Mouse (Mus musculus) midbrain, postnatal 0 days (tissue): ENCODE measurements around the gene Spib. TPM values are rescaled to one million over a fixed set of nuclear protein-coding genes. Genes with fewer than 3 reads are reported as not detected.

Source experiments
- ATAC-seq: fragments of 200-750 bp; cut with Nextera tagmentation; 2 replicates; pipeline ENCODE4 v1.8.0; 2017; ENCODE audit warnings: moderate number of reproducible peaks, mild to moderate bottlenecking, moderate TSS enrichment, moderate library complexity; ENCODE audit not compliant: low FRiP score
- DNase-seq: peaks from one replicate; pipeline ENCODE4 v3.0.0-alpha.2; 2015; ENCODE audit warnings: low spot score
- H3K27ac ChIP-seq: fragments of 300-500 bp; sonication (generic); 2 replicates; pipeline ENCODE4 v1.5.1; 2014; ENCODE audit warnings: low read depth, mild to moderate bottlenecking, low read length, mixed read lengths
- H3K27me3 ChIP-seq: fragments of 300-500 bp; sonication (generic); 2 replicates; pipeline ENCODE4 v1.6.1; 2014; ENCODE audit warnings: low read length, control low read depth, mixed read lengths; ENCODE audit not compliant: insufficient read depth
- H3K36me3 ChIP-seq: fragments of 300-500 bp; sonication (generic); 2 replicates; pipeline ENCODE4 v1.6.1; 2014; ENCODE audit warnings: low read length, control low read depth, mixed read lengths; ENCODE audit not compliant: insufficient read depth
- H3K4me1 ChIP-seq: fragments of 300-500 bp; sonication (generic); 2 replicates; pipeline ENCODE4 v1.6.1; 2014; ENCODE audit warnings: mild to moderate bottlenecking, control low read depth, antibody characterized with exemption, low read length, mixed read lengths; ENCODE audit not compliant: insufficient read depth
- H3K4me2 ChIP-seq: fragments of 300-500 bp; sonication (generic); 2 replicates; pipeline ENCODE4 v1.6.1; 2014; ENCODE audit warnings: low read depth, mild to moderate bottlenecking, low read length, mixed read lengths; ENCODE audit not compliant: poor library complexity, severe bottlenecking
- H3K4me3 ChIP-seq: fragments of 300-500 bp; sonication (generic); 2 replicates; pipeline ENCODE4 v1.5.1; 2014; ENCODE audit warnings: low read depth, mild to moderate bottlenecking, low read length, moderate library complexity
- H3K9ac ChIP-seq: fragments of 300-500 bp; sonication (generic); replicated peaks from 2 replicates; pipeline ENCODE4 v1.6.1; 2014; ENCODE audit warnings: mild to moderate bottlenecking, low read length, moderate library complexity, mixed read lengths; ENCODE audit not compliant: poor library complexity, severe bottlenecking
- H3K9me3 ChIP-seq: fragments of 300-500 bp; sonication (generic); 2 replicates; pipeline ENCODE4 v1.6.1; 2016; ENCODE audit warnings: low read length, control low read depth
- CTCF ChIP-seq: IDR thresholded peaks from 2 replicates; pipeline ENCODE4 v1.5.1; 2016; ENCODE audit warnings: antibody characterized with exemption, mild to moderate bottlenecking
- WGBS: fragments of 180-500 bp; shearing (Covaris S2); extraction: QIAGEN DNeasy Blood & Tissue Kit; methylation state at CpG from one replicate; pipeline ENCODE4 v1.1.7; 2014; 5-methylcytosine and 5-hydroxymethylcytosine counted together
- polyA plus RNA-seq: library from polyadenylated mRNA; unstranded; fragments of >200 nt; fragmentation: Nextera tagmentation; extraction: Ambion mirVana; gene quantifications from 2 replicates; pipeline ENCODE4 v1.2.1, GENCODE M21; 2015
- total RNA-seq: library from RNA; depleted of rRNA; stranded (reverse); fragments of >200 nt; gene quantifications from 2 replicates; pipeline ENCODE4 v1.2.3, GENCODE M21; 2014

The Spib gene
- total and polyA plus RNA-seq, 2 experiments from 2014 or later = 0.14 TPM; not detected in 1

GRCm38 (mm10) chr7:44497361-44498055 is 34.4 kb downstream of the Spib start:
- Histone ChIP-seq H3K27ac (no peak overlapping the region; the same call in 1 of the 2 replicates), H3K4me3 (peak overlapping the region; percentile 70), H3K4me2 (peak overlapping the region; percentile 91), H3K36me3 (peaks cover 8% of the 10 kb centered on the region; the same call in 1 of the 2 replicates), H3K9me3 (no peaks in the 10 kb centered on the region), H3K27me3 (no peaks in the 10 kb centered on the region), H3K4me1 (peaks cover 8% of the 10 kb centered on the region), H3K9ac (peak overlapping the region; percentile 91; the same call in 1 of the 2 replicates)
- WGBS = 90% methylated on average over 10 of the region's 10 CpGs
- DNase-seq = no peak
- ATAC-seq = no peak
- TF ChIP-seq CTCF = no peak

DNA sequence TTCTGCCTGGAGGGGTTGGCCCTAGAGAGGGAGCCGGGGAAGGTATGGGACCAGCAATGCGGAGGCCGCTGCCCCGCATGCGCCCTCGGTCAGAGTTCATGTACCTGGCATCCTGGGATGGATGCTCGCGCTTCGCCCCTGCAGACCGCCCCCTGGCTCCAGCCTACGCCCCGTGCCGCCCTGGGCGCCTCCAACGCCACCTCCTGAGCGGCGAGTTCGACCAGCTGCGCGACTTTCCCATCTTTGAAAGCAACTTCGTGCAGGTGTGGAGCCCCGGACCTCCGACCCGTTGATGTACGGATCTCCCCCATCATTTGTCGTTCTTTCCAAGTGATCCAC is 35.1 kb downstream of the Spib start:
- H3K4me1 ChIP-seq = peaks cover 8% of the 10 kb centered on the region

GRCm38 (mm10) chr7:44495992-44496770 is 35.7 kb downstream of the Spib start, which contains the start of the genes Emc10 and Fam71e1:
Gene Emc10, minus strand, starts transcription at chr7:44496529.
Gene Fam71e1, plus strand, starts transcription at chr7:44496581.
- TF ChIP-seq CTCF = no peak; the same call in 1 of the 2 replicates
- Histone ChIP-seq H3K4me1 (peaks cover 8% of the 10 kb centered on the region), H3K9me3 (no peaks in the 10 kb centered on the region), H3K27ac (peak within 1 kb of the TSS; percentile 97), H3K4me2 (peak within 1 kb of the TSS; percentile 91), H3K9ac (peak within 1 kb of the TSS; percentile 95), H3K27me3 (no peaks in the 10 kb centered on the region), H3K36me3 (peaks cover 17% of the 10 kb centered on the region), H3K4me3 (peak within 1 kb of the TSS; percentile 70)
- DNase-seq (peak; percentile 98), ATAC-seq (peak; percentile 96)
- WGBS = under 1% methylated on average over 58 of the region's 58 CpGs

More for the DNA sequence above, 35.1 kb downstream of the Spib start:
- peak overlapping the region; percentile 91 for H3K4me2 ChIP-seq
- peak overlapping the region; percentile 91 for H3K9ac ChIP-seq
- peaks cover 11% of the 10 kb centered on the region for H3K36me3 ChIP-seq
- ATAC-seq = no peak; the same call in 1 of the 2 replicates
- H3K9me3 ChIP-seq = no peaks in the 10 kb centered on the region
- DNase-seq = no peak
- H3K27me3 ChIP-seq = no peaks in the 10 kb centered on the region
- WGBS = under 1% methylated on average over 26 of the region's 26 CpGs
- peak; percentile 43; the same call in 1 of the 2 replicates for TF ChIP-seq CTCF
- peak overlapping the region; percentile 70 for H3K4me3 ChIP-seq
- H3K27ac ChIP-seq = peak overlapping the region; percentile 97

DNA sequence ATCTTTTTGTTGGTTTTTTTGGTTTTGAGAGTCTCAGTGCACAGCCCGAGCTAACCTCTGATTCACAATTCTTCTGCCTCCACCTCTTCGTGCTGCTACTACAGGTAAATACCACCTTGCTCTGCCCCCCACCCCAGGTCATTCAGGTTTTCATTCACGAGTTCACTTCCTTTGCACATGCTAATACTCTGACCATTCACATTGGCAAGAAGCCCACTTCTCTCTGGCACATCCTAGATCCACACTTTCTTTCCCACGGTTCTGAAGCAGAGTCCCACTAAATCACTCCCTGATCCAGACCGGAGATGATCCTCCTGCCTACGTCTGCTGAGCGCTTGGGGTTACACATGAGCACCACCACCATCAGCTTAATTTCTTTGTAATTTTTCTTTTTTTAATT is 36.8 kb downstream of the Spib start:
- Histone ChIP-seq H3K27ac (no peak overlapping the region), H3K4me3 (peak overlapping the region; percentile 70; the same call in 1 of the 2 replicates), H3K9ac (peak overlapping the region; percentile 95; the same call in 1 of the 2 replicates), H3K4me2 (peak overlapping the region; percentile 72), H3K4me1 (peaks cover 8% of the 10 kb centered on the region), H3K27me3 (no peaks in the 10 kb centered on the region), H3K9me3 (no peaks in the 10 kb centered on the region), H3K36me3 (peaks cover 27% of the 10 kb centered on the region)
- no peak for ATAC-seq
- TF ChIP-seq CTCF = no peak
- DNase-seq = no peak
- 80% methylated on average over 7 of the region's 7 CpGs for WGBS

DNA sequence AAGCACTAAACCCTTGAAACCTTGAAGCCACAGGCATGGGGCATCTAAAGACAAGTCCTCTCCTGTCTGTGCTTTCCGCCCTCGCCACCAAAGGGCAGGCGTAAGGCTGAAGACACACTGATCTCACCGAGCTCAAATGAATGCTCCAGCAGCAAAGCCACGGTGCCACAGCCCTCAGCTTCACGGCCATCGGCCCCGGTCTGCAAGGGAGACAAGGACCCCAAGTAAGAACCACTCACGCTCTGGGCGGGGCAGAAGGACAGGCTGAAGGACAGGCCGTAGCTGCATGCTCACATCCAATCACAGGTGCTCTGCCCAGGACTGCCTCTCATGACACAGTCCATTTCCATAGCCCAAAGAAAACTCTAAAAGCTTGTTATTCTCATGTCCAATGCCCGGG is 37.2 kb downstream of the Spib start:
- peaks cover 32% of the 10 kb centered on the region for H3K36me3 ChIP-seq
- no peak overlapping the region for H3K27ac ChIP-seq
- H3K9ac ChIP-seq = peak overlapping the region; percentile 95; the same call in 1 of the 2 replicates
- H3K4me1 ChIP-seq = peaks cover 8% of the 10 kb centered on the region
- no peaks in the 10 kb centered on the region for H3K27me3 ChIP-seq
- no peak overlapping the region for H3K4me2 ChIP-seq
- 96% methylated on average over 12 of the region's 12 CpGs for WGBS
- no peaks in the 10 kb centered on the region for H3K9me3 ChIP-seq
- H3K4me3 ChIP-seq = 0 out of 2 replicates have a peak overlapping the region, but pooled peaks have one; percentile 70
- DNase-seq (no peak), ATAC-seq (no peak)
- TF ChIP-seq CTCF = no peak
